Mouse (Mus musculus): ENCODE data around the gene Palm2.

- TF ChIP-seq CTCF (conservative IDR thresholded peaks at IDR 0.05; ENCODE audit: insufficient read depth, insufficient read length, low read depth, low read length) (no peak), POLR2A (IDR thresholded peaks at IDR 0.05; ENCODE audit: low read depth, low read length) (no peak)
Measured at GRCm38 (mm10) chr4:57681511-57681910, 247.5 kb downstream of the Palm2 start.
